Mouse (Mus musculus): ENCODE results near the gene Hist1h2bn.

GRCm38 (mm10) chr13:21778814-21779766, 25.2 kb downstream of the Hist1h2bn start:
- TF ChIP-seq CTCF (IDR thresholded peaks at IDR 0.05; ENCODE audit: control insufficient read depth, insufficient read depth, insufficient read length) (no peak), MAX (IDR thresholded peaks at IDR 0.05) (no peak)

All from C2C12 (cell line).